Mouse (Mus musculus) hindbrain, postnatal 0 days (tissue): Measurements from ENCODE around the gene Glo1. TPM values are rescaled to one million over a fixed set of nuclear protein-coding genes. Genes with fewer than 3 reads are reported as not detected.
A peak's percentile ranks its signal among the peaks of the same experiment; 100 is the strongest.

Experiments used
- ATAC-seq: fragments of 200-750 bp; cut with Nextera tagmentation; 2 replicates; pipeline ENCODE4 v1.8.0; 2017; ENCODE audit warnings: mild to moderate bottlenecking, moderate TSS enrichment, moderate library complexity
- DNase-seq: peaks from one replicate; pipeline ENCODE4 v3.0.0-alpha.2; 2015; ENCODE audit warnings: low spot score
- H3K27ac ChIP-seq: fragments of 300-500 bp; sonication (generic); 2 replicates; pipeline ENCODE4 v1.5.1; 2014; ENCODE audit warnings: mild to moderate bottlenecking
- H3K27me3 ChIP-seq: fragments of 300-500 bp; sonication (generic); 2 replicates; pipeline ENCODE4 v1.6.1; 2014; ENCODE audit warnings: low read length, mixed read lengths; ENCODE audit not compliant: insufficient read depth
- H3K36me3 ChIP-seq: fragments of 300-500 bp; sonication (generic); 2 replicates; pipeline ENCODE4 v1.6.1; 2014; ENCODE audit warnings: low read length, mixed read lengths; ENCODE audit not compliant: insufficient read depth
- H3K4me1 ChIP-seq: fragments of 300-500 bp; sonication (generic); 2 replicates; pipeline ENCODE4 v1.6.1; 2014; ENCODE audit warnings: antibody characterized with exemption, low read length, mixed read lengths; ENCODE audit not compliant: insufficient read depth
- H3K4me2 ChIP-seq: fragments of 300-500 bp; sonication (generic); 2 replicates; pipeline ENCODE4 v1.6.1; 2014; ENCODE audit warnings: low read depth, mild to moderate bottlenecking, low read length, moderate library complexity, mixed read lengths
- H3K4me3 ChIP-seq: fragments of 300-500 bp; sonication (generic); 2 replicates; pipeline ENCODE4 v1.5.1; 2014; ENCODE audit warnings: low read length
- H3K9ac ChIP-seq: fragments of 300-500 bp; sonication (generic); replicated peaks from 2 replicates; pipeline ENCODE4 v1.6.1; 2014; ENCODE audit warnings: mild to moderate bottlenecking, low read length, moderate library complexity, mixed read lengths
- H3K9me3 ChIP-seq: fragments of 300-500 bp; sonication (generic); 2 replicates; pipeline ENCODE4 v1.6.1; 2016; ENCODE audit warnings: low read length, mixed read lengths
- CTCF ChIP-seq: IDR thresholded peaks from 2 replicates; pipeline ENCODE4 v1.5.1; 2016; ENCODE audit warnings: antibody characterized with exemption, control low read depth, low read depth
- WGBS: fragments of 180-500 bp; shearing (Covaris S2); extraction: QIAGEN DNeasy Blood & Tissue Kit; methylation state at CpG from one replicate; pipeline ENCODE4 v1.1.7; 2014; 5-methylcytosine and 5-hydroxymethylcytosine counted together
- polyA plus RNA-seq: library from polyadenylated mRNA; unstranded; fragments of >200 nt; fragmentation: Nextera tagmentation; extraction: Ambion mirVana; gene quantifications from 2 replicates; pipeline ENCODE4 v1.2.1, GENCODE M21; 2015
- total RNA-seq: library from RNA; depleted of rRNA; stranded (reverse); fragments of >200 nt; gene quantifications from 2 replicates; pipeline ENCODE4 v1.2.3, GENCODE M21; 2014

Gene Glo1
- total and polyA plus RNA-seq, 2 experiments from 2014 or later: 165 to 212 TPM

DNA sequence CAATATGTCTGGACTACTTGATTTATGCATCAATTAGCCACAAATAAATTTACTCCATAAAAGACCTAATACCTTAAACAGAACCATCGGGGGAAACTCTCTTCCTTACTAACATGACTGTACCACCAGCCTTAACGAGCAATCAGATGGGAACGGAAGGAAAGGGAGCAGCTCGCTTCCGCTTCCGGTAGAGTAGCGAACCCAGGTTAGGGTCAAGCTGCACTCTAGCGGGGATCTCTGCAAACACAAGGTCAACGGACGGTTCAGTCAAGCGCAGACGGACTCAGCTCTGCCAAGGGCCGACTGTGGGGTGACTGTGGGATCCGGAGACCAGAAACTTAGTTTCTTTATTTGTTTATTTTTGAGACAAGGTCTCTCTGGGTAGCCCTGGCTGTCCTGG lies 24.5 kb downstream of the Glo1 start:
- Histone ChIP-seq H3K27ac (no peak overlapping the region), H3K36me3 (peaks cover 4% of the 10 kb centered on the region; the same call in 1 of the 2 replicates), H3K4me1 (no peaks in the 10 kb centered on the region), H3K9ac (no peak overlapping the region), H3K4me3 (no peak overlapping the region), H3K9me3 (no peaks in the 10 kb centered on the region), H3K4me2 (no peak overlapping the region), H3K27me3 (no peaks in the 10 kb centered on the region)
- ATAC-seq: no peak
- no peak for TF ChIP-seq CTCF
- no peak for DNase-seq
- 95% methylated on average over 14 of the region's 14 CpGs for WGBS

DNA sequence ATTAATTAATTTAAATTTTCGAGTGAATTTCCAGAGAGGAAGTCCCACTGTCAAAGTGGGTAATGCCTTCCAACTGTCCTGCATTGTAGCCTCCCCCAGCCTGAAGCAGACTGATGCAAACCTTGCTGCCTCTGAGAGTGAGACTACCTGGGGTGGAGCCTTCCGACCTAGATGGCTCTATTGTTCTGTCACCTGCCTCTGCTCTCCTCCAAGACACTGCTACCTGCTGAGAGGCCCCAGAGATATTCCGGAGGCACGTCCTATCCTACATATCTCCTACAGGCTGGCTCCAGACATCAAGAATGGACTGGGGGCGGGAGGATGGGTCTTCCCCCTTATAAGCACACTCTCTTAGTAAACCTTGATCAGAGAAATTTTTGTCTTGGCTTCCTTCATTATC lies 28.4 kb downstream of the Glo1 start:
- no peak for ATAC-seq
- 66% methylated on average over 5 of the region's 5 CpGs for WGBS
- TF ChIP-seq CTCF: no peak

DNA sequence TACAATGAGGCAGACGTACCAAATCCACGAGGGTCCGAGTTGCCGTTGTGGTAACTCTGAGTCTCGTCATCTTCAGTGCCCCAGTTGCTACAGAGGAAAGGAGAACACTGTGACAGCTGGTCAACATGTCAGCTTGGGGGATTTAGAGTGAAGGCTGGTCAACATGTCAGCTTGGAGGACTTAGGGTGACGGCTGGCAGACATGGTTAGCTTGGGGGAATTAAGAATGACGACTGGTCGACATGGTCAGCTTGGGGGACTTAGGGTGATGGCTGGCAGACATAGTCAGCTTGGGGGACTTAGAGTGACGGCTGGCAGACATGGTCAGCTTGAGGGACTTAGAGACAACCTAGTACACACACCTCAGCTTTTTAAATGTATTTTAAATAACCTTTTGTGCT lies 28.9 kb downstream of the Glo1 start:
- H3K9ac ChIP-seq: no peak overlapping the region
- no peaks in the 10 kb centered on the region for H3K27me3 ChIP-seq
- ATAC-seq (no peak), DNase-seq (no peak)
- 89% methylated on average over 9 of the region's 9 CpGs for WGBS
- H3K4me2 ChIP-seq: no peak overlapping the region
- H3K4me3 ChIP-seq: no peak overlapping the region
- no peaks in the 10 kb centered on the region for H3K4me1 ChIP-seq
- H3K9me3 ChIP-seq: no peaks in the 10 kb centered on the region
- H3K27ac ChIP-seq: no peak overlapping the region
- TF ChIP-seq CTCF: no peak
- peaks cover 10% of the 10 kb centered on the region; the same call in 1 of the 2 replicates for H3K36me3 ChIP-seq

More for the DNA sequence above, 28.4 kb downstream of the Glo1 start:
- Histone ChIP-seq H3K9ac (no peak overlapping the region), H3K36me3 (peaks cover 7% of the 10 kb centered on the region; the same call in 1 of the 2 replicates), H3K4me3 (no peak overlapping the region), H3K9me3 (no peaks in the 10 kb centered on the region), H3K4me1 (no peaks in the 10 kb centered on the region), H3K4me2 (no peak overlapping the region), H3K27me3 (no peaks in the 10 kb centered on the region), H3K27ac (no peak overlapping the region)
- no peak for DNase-seq

GRCm38 (mm10) chr17:30594846-30595245 lies 31.8 kb downstream of the Glo1 start:
- no peak overlapping the region for H3K4me3 ChIP-seq
- ATAC-seq (peak; percentile 29; the same call in 1 of the 2 replicates), DNase-seq (peak; percentile 8)
- H3K9ac ChIP-seq: no peak overlapping the region
- H3K4me2 ChIP-seq: no peak overlapping the region
- no peak for TF ChIP-seq CTCF
- peaks cover 4% of the 10 kb centered on the region; the same call in 1 of the 2 replicates for H3K4me1 ChIP-seq
- no peaks in the 10 kb centered on the region for H3K9me3 ChIP-seq
- no peaks in the 10 kb centered on the region for H3K27me3 ChIP-seq
- 54% methylated on average over 6 of the region's 6 CpGs for WGBS
- H3K27ac ChIP-seq: no peak overlapping the region
- H3K36me3 ChIP-seq: peaks cover 13% of the 10 kb centered on the region; the same call in 1 of the 2 replicates

DNA sequence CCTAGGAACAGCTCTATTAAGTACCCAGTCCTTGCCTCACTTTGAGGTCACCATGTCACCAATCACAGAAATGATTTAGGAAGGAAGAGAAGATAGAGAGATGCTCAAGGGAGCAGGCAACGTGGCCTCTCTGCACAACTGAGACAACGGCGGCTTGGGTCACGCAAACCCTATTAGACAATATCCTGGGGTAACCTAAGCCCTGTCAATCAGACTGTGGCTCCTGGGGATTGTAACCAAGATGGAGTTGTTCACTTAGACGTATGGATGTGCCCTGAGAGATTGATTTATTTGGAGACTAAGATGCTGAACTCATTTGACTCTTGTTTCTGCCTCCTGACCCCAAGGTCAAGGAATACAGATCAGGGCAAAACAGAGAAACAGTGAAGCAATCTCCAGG lies 32.3 kb downstream of the Glo1 start:
- Histone ChIP-seq H3K4me1 (peaks cover 4% of the 10 kb centered on the region; the same call in 1 of the 2 replicates), H3K9me3 (no peaks in the 10 kb centered on the region), H3K4me2 (no peak overlapping the region), H3K4me3 (no peak overlapping the region), H3K27ac (no peak overlapping the region), H3K27me3 (no peaks in the 10 kb centered on the region), H3K9ac (no peak overlapping the region), H3K36me3 (peaks cover 13% of the 10 kb centered on the region; the same call in 1 of the 2 replicates)
- ATAC-seq: no peak
- 60% methylated on average over 5 of the region's 5 CpGs for WGBS
- no peak for TF ChIP-seq CTCF
- DNase-seq: no peak

- peak; percentile 76 for TF ChIP-seq CTCF
- Histone ChIP-seq H3K4me3 (no peak overlapping the region), H3K27me3 (no peaks in the 10 kb centered on the region), H3K4me2 (peak overlapping the region; percentile 29; the same call in 1 of the 2 replicates), H3K4me1 (peaks cover 4% of the 10 kb centered on the region; the same call in 1 of the 2 replicates), H3K9ac (no peak overlapping the region), H3K36me3 (peaks cover 13% of the 10 kb centered on the region; the same call in 1 of the 2 replicates), H3K27ac (no peak overlapping the region), H3K9me3 (no peaks in the 10 kb centered on the region)
- ATAC-seq (peak; percentile 72), DNase-seq (peak; percentile 78)
- 26% methylated on average over 17 of the region's 17 CpGs for WGBS
These were observed 36.1 kb downstream of the Glo1 start for GRCm38 (mm10) chr17:30590417-30591198.
